Mouse (Mus musculus) effector memory CD4-positive, alpha-beta T cell, adult 7 months (primary cell): ENCODE data around the gene Lrrc38. TPM values are rescaled to one million over a fixed set of nuclear protein-coding genes. Genes with fewer than 3 reads are reported as not detected.

ENCODE experiments used
- polyA plus RNA-seq: library from polyadenylated mRNA; unstranded; fragments of 100-300 nt; shearing (Covaris generic); gene quantifications from one replicate; pipeline ENCODE4 v1.2.1, GENCODE M21; 2017

The Lrrc38 gene
- not detected for polyA plus RNA-seq

DNA sequence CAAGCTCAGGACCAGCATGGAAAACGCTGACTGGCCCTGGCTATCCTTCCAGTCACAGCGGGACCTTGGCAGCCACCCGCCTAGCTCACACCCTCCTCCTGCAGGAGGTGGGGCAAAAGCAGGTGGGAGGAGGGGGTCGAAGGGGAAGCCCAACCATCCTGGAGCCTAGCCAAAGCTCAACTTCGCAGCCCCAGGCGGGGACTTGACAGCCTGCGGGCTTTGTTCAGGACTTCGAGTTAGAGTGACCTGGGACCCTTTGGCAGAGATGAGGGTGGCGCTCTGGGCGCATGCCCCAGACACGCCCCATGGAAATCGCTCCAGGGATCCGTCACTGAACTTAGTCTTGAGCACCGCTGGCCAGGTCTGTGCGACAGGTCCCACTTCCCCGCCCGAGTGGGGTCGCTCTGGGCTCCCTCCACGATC lies at the start of gene Lrrc38:
Gene Lrrc38 (plus strand): TSS at position 274 of the 423 bp plus-strand sequence.

DNA sequence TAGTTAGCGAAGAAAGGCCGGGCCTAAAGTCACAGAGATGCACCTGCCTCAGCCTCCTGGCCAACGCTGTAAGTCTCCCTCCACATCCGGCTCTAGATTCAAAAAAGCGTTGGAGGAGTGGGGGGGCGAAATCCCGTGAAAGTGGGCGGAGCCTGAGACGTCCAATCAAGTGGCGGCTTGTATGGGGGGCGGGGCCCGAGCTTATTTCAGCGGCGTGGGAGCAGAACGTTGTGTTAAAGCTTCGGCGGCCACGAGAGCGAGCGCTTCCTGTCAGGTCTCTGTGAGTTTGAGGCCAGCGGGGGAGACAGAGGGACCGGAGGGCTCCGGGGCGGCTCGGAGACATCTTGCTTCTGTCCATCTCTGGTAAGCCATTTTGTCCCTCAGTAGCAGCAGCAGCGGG lies 44.6 kb downstream of the Lrrc38 start, which contains the start of gene Pramel1:
Gene Pramel1 (plus strand): TSS at position 248 of the 400 bp plus-strand sequence.

DNA sequence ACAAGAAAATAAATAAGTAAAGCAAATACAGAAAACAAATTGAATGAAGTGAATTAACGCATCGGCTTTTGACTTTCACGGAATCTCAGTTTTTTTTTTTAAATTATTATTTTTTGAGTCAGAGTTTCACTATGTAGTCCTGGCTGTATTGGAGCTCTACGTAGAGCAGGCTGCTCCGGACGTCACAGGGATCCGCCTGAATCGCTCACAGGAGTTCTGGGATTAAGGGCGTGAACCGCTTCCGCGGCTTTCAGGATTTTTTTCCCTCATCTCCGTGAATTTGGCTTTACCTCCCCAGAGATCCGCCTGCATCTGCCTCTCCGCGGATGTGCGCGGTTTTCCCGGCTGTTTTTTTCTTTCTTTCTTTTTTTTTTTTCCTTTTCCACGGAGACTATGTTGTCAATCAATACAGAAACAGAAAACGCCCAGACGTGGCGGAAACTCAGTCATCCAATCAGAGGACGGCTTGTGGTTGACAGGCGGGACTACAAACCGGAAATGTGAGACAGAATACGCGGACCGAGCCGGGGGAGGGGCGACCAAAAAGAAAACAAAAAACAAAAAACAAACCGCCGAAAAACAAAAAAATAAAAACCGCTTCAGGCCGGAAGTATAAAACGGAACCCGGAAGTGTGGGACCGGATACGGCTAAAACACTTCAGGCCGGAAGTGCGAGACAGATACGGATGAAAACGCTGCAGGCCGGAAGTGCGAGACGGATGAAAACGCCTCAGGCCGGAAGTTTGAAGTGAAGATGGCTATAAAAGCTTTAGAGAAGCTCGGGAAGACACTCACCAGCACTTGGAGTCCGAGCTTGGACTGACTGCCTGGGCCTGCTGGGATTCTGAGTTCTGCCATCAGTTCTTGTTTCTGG lies 62.9 kb downstream of the Lrrc38 start, which contains the start of gene Pramef8:
Gene Pramef8 (plus strand): TSS at position 208 of the 874 bp plus-strand sequence.

Other genes starting within 250 kb of the Lrrc38 start
- gene Prdm2, start 136.8 kb upstream of the Lrrc38 start, polyA plus RNA-seq = 28.0 TPM
- gene Pdpn, start 50.2 kb upstream of the Lrrc38 start, polyA plus RNA-seq = not detected
- not detected for gene Pramel1, start 44.7 kb downstream of the Lrrc38 start, polyA plus RNA-seq
- 46.5 TPM for gene Pramef8, start 62.7 kb downstream of the Lrrc38 start, polyA plus RNA-seq
- not detected for gene Oog4, start 100.6 kb downstream of the Lrrc38 start, polyA plus RNA-seq
- gene Gm13043, start 161.6 kb downstream of the Lrrc38 start, polyA plus RNA-seq = not detected
- gene Gm13040, start 186.2 kb downstream of the Lrrc38 start, polyA plus RNA-seq = not detected
- 0.27 TPM for gene BC080695, start 201.9 kb downstream of the Lrrc38 start, polyA plus RNA-seq
- not detected for gene Gm13057, start 202.0 kb downstream of the Lrrc38 start, polyA plus RNA-seq